Mouse (Mus musculus): ENCODE data around the gene Qrfp. TPM values are rescaled to one million over a fixed set of nuclear protein-coding genes. Genes with fewer than 3 reads are reported as not detected.
A peak's percentile ranks its signal among the peaks of the same experiment; 100 is the strongest.

The Qrfp gene
- polyA plus RNA-seq, 1 experiment from 2014 or later: 0.23 TPM

GRCm38 (mm10) chr2:31763271-31763670 is 47.1 kb downstream of the Qrfp start:
- Histone ChIP-seq H3K9ac (no peak overlapping the region), H3K4me2 (replicated peaks) (peak overlapping the region; percentile 96), H3K36me3 (peaks cover 3% of the 10 kb centered on the region), H3K4me1 (peaks cover 70% of the 10 kb centered on the region), H3K27ac (peak overlapping the region; percentile 44; the same call in 1 of the 2 replicates), H3K9me3 (no peaks in the 10 kb centered on the region), H3K4me3 (no peak overlapping the region), H3K27me3 (no peaks in the 10 kb centered on the region)
- WGBS: 54% methylated on average over 2 of the region's 2 CpGs
- ATAC-seq (ENCODE audit: low FRiP score, low read depth): no peak

- Histone ChIP-seq H3K4me1 (peaks cover 66% of the 10 kb centered on the region), H3K27me3 (no peaks in the 10 kb centered on the region), H3K27ac (peak overlapping the region; percentile 44; the same call in 1 of the 2 replicates), H3K9ac (peak overlapping the region; percentile 45; the same call in 1 of the 2 replicates), H3K9me3 (no peaks in the 10 kb centered on the region), H3K36me3 (peaks cover 3% of the 10 kb centered on the region), H3K4me3 (peak overlapping the region; percentile 5; the same call in 1 of the 2 replicates), H3K4me2 (replicated peaks) (peak overlapping the region; percentile 96)
- no peak for ATAC-seq (ENCODE audit: low FRiP score, low read depth)
- WGBS: 44% methylated on average over 2 of the region's 2 CpGs
Measured at GRCm38 (mm10) chr2:31762853-31763252, 47.5 kb downstream of the Qrfp start.

GRCm38 (mm10) chr2:31762155-31762554 is 48.2 kb downstream of the Qrfp start:
- H3K4me3 ChIP-seq: peak overlapping the region; percentile 93
- 0 out of 2 replicates have a peak overlapping the region, but pooled peaks have one; percentile 98 for H3K27ac ChIP-seq
- no peaks in the 10 kb centered on the region for H3K27me3 ChIP-seq

GRCm38 (mm10) chr2:31761585-31761984 is 48.8 kb downstream of the Qrfp start:
- no peaks in the 10 kb centered on the region for H3K9me3 ChIP-seq
- H3K4me3 ChIP-seq: peak overlapping the region; percentile 93
- under 1% methylated on average over 4 of the region's 4 CpGs for WGBS
- peak overlapping the region; percentile 99 for H3K9ac ChIP-seq
- H3K36me3 ChIP-seq: peaks cover 3% of the 10 kb centered on the region
- ATAC-seq (ENCODE audit: low FRiP score, low read depth): no peak
- peak overlapping the region; percentile 98 for H3K27ac ChIP-seq
- H3K4me2 ChIP-seq (replicated peaks): peak overlapping the region; percentile 96
- H3K27me3 ChIP-seq: no peaks in the 10 kb centered on the region
- H3K4me1 ChIP-seq: peaks cover 65% of the 10 kb centered on the region

More at GRCm38 (mm10) chr2:31762155-31762554, 48.2 kb downstream of the Qrfp start:
- peak overlapping the region; percentile 96 for H3K4me2 ChIP-seq (replicated peaks)
- peak overlapping the region; percentile 99 for H3K9ac ChIP-seq
- peaks cover 64% of the 10 kb centered on the region for H3K4me1 ChIP-seq
- no peak for ATAC-seq (ENCODE audit: low FRiP score, low read depth)
- WGBS: 52% methylated on average over 3 of the region's 3 CpGs
- no peaks in the 10 kb centered on the region for H3K9me3 ChIP-seq
- H3K36me3 ChIP-seq: peaks cover 3% of the 10 kb centered on the region

GRCm38 (mm10) chr2:31761115-31761531 is 49.3 kb downstream of the Qrfp start:
- Histone ChIP-seq H3K9me3 (no peaks in the 10 kb centered on the region), H3K9ac (peak overlapping the region; percentile 99), H3K4me3 (peak overlapping the region; percentile 93), H3K27ac (peak overlapping the region; percentile 98), H3K27me3 (no peaks in the 10 kb centered on the region), H3K4me2 (replicated peaks) (peak overlapping the region; percentile 96), H3K36me3 (peaks cover 3% of the 10 kb centered on the region; the same call in 1 of the 2 replicates), H3K4me1 (peaks cover 62% of the 10 kb centered on the region)
- no peak for ATAC-seq (ENCODE audit: low FRiP score, low read depth)
- 1% methylated on average over 7 of the region's 7 CpGs for WGBS

- WGBS: 0% methylated on average over 1 of the region's 1 CpGs
- H3K4me3 ChIP-seq: peak overlapping the region; percentile 93
- no peaks in the 10 kb centered on the region for H3K27me3 ChIP-seq
- no peak for ATAC-seq (ENCODE audit: low FRiP score, low read depth)
- H3K36me3 ChIP-seq: peaks cover 3% of the 10 kb centered on the region; the same call in 1 of the 2 replicates
- no peaks in the 10 kb centered on the region for H3K9me3 ChIP-seq
- H3K27ac ChIP-seq: peak overlapping the region; percentile 98
- H3K9ac ChIP-seq: peak overlapping the region; percentile 99
- peaks cover 58% of the 10 kb centered on the region for H3K4me1 ChIP-seq
- H3K4me2 ChIP-seq (replicated peaks): peak overlapping the region; percentile 96
Measured at GRCm38 (mm10) chr2:31760486-31760885, 49.9 kb downstream of the Qrfp start.

- Histone ChIP-seq H3K36me3 (peaks cover 3% of the 10 kb centered on the region; the same call in 1 of the 2 replicates), H3K27ac (peak overlapping the region; percentile 98), H3K4me1 (peaks cover 53% of the 10 kb centered on the region), H3K9ac (peak overlapping the region; percentile 99), H3K9me3 (no peaks in the 10 kb centered on the region), H3K4me3 (peak overlapping the region; percentile 93), H3K27me3 (no peaks in the 10 kb centered on the region), H3K4me2 (replicated peaks) (peak overlapping the region; percentile 96)
- under 1% methylated on average over 40 of the region's 42 CpGs for WGBS
- ATAC-seq (ENCODE audit: low FRiP score, low read depth): peak; percentile 96
Measured at GRCm38 (mm10) chr2:31759751-31760460, 50.5 kb downstream of the Qrfp start.

- H3K4me2 ChIP-seq (replicated peaks): peak overlapping the region; percentile 96
- peak overlapping the region; percentile 93 for H3K4me3 ChIP-seq
- peaks cover 47% of the 10 kb centered on the region for H3K4me1 ChIP-seq
- peak overlapping the region; percentile 99 for H3K9ac ChIP-seq
- ATAC-seq (ENCODE audit: low FRiP score, low read depth): no peak
- 88% methylated on average over 5 of the region's 5 CpGs for WGBS
- peak overlapping the region; percentile 98 for H3K27ac ChIP-seq
- H3K27me3 ChIP-seq: no peaks in the 10 kb centered on the region
- H3K9me3 ChIP-seq: no peaks in the 10 kb centered on the region
- H3K36me3 ChIP-seq: peaks cover 5% of the 10 kb centered on the region; the same call in 1 of the 2 replicates
Measured at GRCm38 (mm10) chr2:31758966-31759365, 51.4 kb downstream of the Qrfp start.

- H3K4me2 ChIP-seq (replicated peaks): no peak overlapping the region
- H3K4me3 ChIP-seq: no peak overlapping the region
- no peak overlapping the region for H3K9ac ChIP-seq
- H3K4me1 ChIP-seq: peaks cover 34% of the 10 kb centered on the region
- H3K36me3 ChIP-seq: 0 out of 2 replicates have a peak, but pooled peaks cover 2% of the 10 kb centered on the region
- peak overlapping the region; percentile 3; the same call in 1 of the 2 replicates for H3K27ac ChIP-seq
- H3K9me3 ChIP-seq: no peaks in the 10 kb centered on the region
- no peak for ATAC-seq (ENCODE audit: low FRiP score, low read depth)
- no peaks in the 10 kb centered on the region for H3K27me3 ChIP-seq
Measured at GRCm38 (mm10) chr2:31757472-31757871, 52.9 kb downstream of the Qrfp start.

Other genes with a start within 250 kb of the Qrfp start
- 89.3 and 91.1 TPM in 2 replicates for gene Fubp3, start 237.9 kb downstream of the Qrfp start, polyA plus RNA-seq (2015; fragmentation: Nextera tagmentation; extraction: Ambion mirVana)
- not detected in 2 replicates for gene Prdm12, start 170.5 kb downstream of the Qrfp start, polyA plus RNA-seq (2015; fragmentation: Nextera tagmentation; extraction: Ambion mirVana)
- 73.7 and 78.1 TPM in 2 replicates for gene Exosc2, start 139.9 kb downstream of the Qrfp start, polyA plus RNA-seq (2015; fragmentation: Nextera tagmentation; extraction: Ambion mirVana)
- gene Abl1, start 122.2 kb downstream of the Qrfp start, polyA plus RNA-seq (2015; fragmentation: Nextera tagmentation; extraction: Ambion mirVana): 52.4 and 55.9 TPM in 2 replicates
- 0.24 and 0.25 TPM in 2 replicates for gene Fibcd1, start 35.4 kb upstream of the Qrfp start, polyA plus RNA-seq (2015; fragmentation: Nextera tagmentation; extraction: Ambion mirVana)
- 0.28 and 0.34 TPM in 2 replicates for gene Lamc3, start 76.7 kb upstream of the Qrfp start, polyA plus RNA-seq (2015; fragmentation: Nextera tagmentation; extraction: Ambion mirVana)
- 50.3 and 54.3 TPM in 2 replicates for gene Aif1l, start 139.6 kb upstream of the Qrfp start, polyA plus RNA-seq (2015; fragmentation: Nextera tagmentation; extraction: Ambion mirVana)
- gene Nup214, start 163.9 kb upstream of the Qrfp start, polyA plus RNA-seq (2015; fragmentation: Nextera tagmentation; extraction: Ambion mirVana): 112 and 114 TPM in 2 replicates

Data from limb, embryonic 13.5 days (tissue).